Mouse (Mus musculus) stomach, embryonic 16.5 days (tissue): Measurements from ENCODE around the gene Zcchc14. TPM values are rescaled to one million over a fixed set of nuclear protein-coding genes. Genes with fewer than 3 reads are reported as not detected.

ENCODE experiments used
- polyA plus RNA-seq: library from polyadenylated mRNA; unstranded; fragments of >200 nt; fragmentation: Nextera tagmentation; extraction: Ambion mirVana; gene quantifications from 2 replicates; pipeline ENCODE4 v1.2.1, GENCODE M21; 2015

Gene Zcchc14
- polyA plus RNA-seq, 1 experiment from 2014 or later = 13.2 TPM

Other genes with a start within 250 kb of the Zcchc14 start
- not detected in 2 replicates for gene 1700018B08Rik, start 108.6 kb downstream of the Zcchc14 start, polyA plus RNA-seq
- gene Fbxo31, start 74.1 kb downstream of the Zcchc14 start, polyA plus RNA-seq = 11.4 and 14.0 TPM in 2 replicates
- 179 and 207 TPM in 2 replicates for gene Map1lc3b, start 62.5 kb downstream of the Zcchc14 start, polyA plus RNA-seq
- 2.0 and 2.7 TPM in 2 replicates for gene Jph3, start 76.7 kb upstream of the Zcchc14 start, polyA plus RNA-seq
- gene Klhdc4, start 176.7 kb upstream of the Zcchc14 start, polyA plus RNA-seq = 34.3 and 39.3 TPM in 2 replicates